Mouse (Mus musculus) limb, embryonic 12.5 days (tissue): ENCODE results near the gene Spg11. TPM values are rescaled to one million over a fixed set of nuclear protein-coding genes. Genes with fewer than 3 reads are reported as not detected.
"Not testable (repeated sequence)": the region's sequence is repeated elsewhere in the genome, so short reads cannot be mapped to it uniquely, and the experiment has no call there.

Experiments
- ATAC-seq: fragments of 200-750 bp; cut with Nextera tagmentation; 2 replicates; pipeline ENCODE4 v1.8.0; 2017; ENCODE audit warnings: low read depth, moderate TSS enrichment; ENCODE audit not compliant: insufficient number of reproducible peaks, insufficient read depth, low FRiP score, low TSS enrichment
- H3K27ac ChIP-seq: fragments of 300-500 bp; sonication (generic); 2 replicates; pipeline ENCODE4 v1.5.1; 2016; ENCODE audit warnings: mild to moderate bottlenecking, moderate library complexity
- H3K27me3 ChIP-seq: fragments of 300-500 bp; sonication (generic); 2 replicates; pipeline ENCODE4 v1.6.1; 2016; ENCODE audit warnings: mild to moderate bottlenecking, moderate library complexity
- H3K36me3 ChIP-seq: fragments of 300-500 bp; sonication (generic); 2 replicates; pipeline ENCODE4 v1.6.1; 2016; ENCODE audit warnings: mild to moderate bottlenecking, moderate library complexity
- H3K4me1 ChIP-seq: fragments of 300-500 bp; sonication (generic); replicated peaks from 2 replicates; pipeline ENCODE4 v1.6.1; 2016
- H3K4me2 ChIP-seq: fragments of 300-500 bp; sonication (generic); 2 replicates; pipeline ENCODE4 v1.6.1; 2016; ENCODE audit warnings: mild to moderate bottlenecking, moderate library complexity
- H3K4me3 ChIP-seq: fragments of 300-500 bp; sonication (generic); replicated peaks from 2 replicates; pipeline ENCODE4 v1.5.1; 2016; ENCODE audit warnings: mild to moderate bottlenecking
- H3K9ac ChIP-seq: fragments of 300-500 bp; sonication (generic); replicated peaks from 2 replicates; pipeline ENCODE4 v1.6.1; 2016; ENCODE audit warnings: mild to moderate bottlenecking, moderate library complexity
- H3K9me3 ChIP-seq: fragments of 300-500 bp; sonication (generic); 2 replicates; pipeline ENCODE4 v1.6.1; 2016; ENCODE audit warnings: mild to moderate bottlenecking, moderate library complexity
- WGBS: fragments of 180-500 bp; shearing (Covaris S2); methylation state at CpG from one replicate; pipeline ENCODE4 v1.1.7; 2016; 5-methylcytosine and 5-hydroxymethylcytosine counted together
- polyA plus RNA-seq: library from polyadenylated mRNA; unstranded; fragments of >200 nt; fragmentation: Nextera tagmentation; extraction: Ambion mirVana; gene quantifications from 2 replicates; pipeline ENCODE4 v1.2.1, GENCODE M21; 2016

Spg11 gene
- polyA plus RNA-seq, 1 experiment from 2014 or later: 12.1 TPM

DNA sequence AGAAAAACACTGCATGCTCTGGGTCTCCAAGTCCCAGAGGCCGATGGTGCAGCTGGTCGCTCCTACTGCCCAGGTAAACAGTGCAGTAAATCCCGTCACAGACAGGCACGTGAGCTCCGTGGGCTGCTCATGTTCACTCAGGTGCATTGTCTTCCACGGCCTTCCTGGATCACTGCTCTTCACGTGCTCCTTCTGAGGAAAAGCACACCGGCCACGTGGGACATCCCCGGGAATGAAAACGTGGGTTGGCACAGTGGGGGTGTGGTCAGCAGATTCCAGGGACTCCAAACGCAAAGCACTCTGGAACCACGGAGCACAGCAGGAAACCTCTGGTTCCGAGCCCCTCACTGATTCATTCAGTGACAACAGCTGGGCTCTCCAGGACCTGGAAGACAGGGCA, 10.1 kb downstream of the Spg11 start:
- no peak overlapping the region for H3K4me3 ChIP-seq
- H3K36me3 ChIP-seq: peaks cover 80% of the 10 kb centered on the region
- no peak for ATAC-seq
- H3K4me1 ChIP-seq: no peaks in the 10 kb centered on the region
- 82% methylated on average over 14 of the region's 14 CpGs for WGBS
- H3K4me2 ChIP-seq: no peak overlapping the region
- no peak overlapping the region for H3K27ac ChIP-seq
- H3K9ac ChIP-seq: no peak overlapping the region
- no peaks in the 10 kb centered on the region for H3K9me3 ChIP-seq
- H3K27me3 ChIP-seq: no peaks in the 10 kb centered on the region

DNA sequence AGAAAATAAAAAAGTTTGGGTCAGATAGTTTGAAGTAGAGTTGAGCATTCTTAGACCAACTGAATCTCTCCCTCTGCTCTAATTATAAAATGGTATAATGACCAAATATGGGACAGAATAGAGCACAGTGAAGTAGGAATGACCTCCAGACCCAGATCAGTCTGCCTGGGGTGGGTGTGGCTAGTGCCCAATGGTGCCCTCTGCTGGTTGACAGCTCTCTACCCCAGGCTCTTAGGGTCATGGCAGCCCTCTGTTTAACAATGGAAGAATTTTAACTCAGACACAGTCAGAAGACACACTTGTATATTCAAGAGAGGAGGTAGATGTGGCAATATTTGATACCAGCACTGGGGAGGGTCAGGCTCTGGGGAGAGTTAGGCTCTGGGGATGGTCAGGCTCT, 16.1 kb downstream of the Spg11 start:
- H3K27ac ChIP-seq: no peak overlapping the region
- no peak for ATAC-seq
- H3K4me3 ChIP-seq: no peak overlapping the region
- no peaks in the 10 kb centered on the region for H3K27me3 ChIP-seq
- H3K9ac ChIP-seq: no peak overlapping the region
- no peaks in the 10 kb centered on the region for H3K9me3 ChIP-seq
- peaks cover 88% of the 10 kb centered on the region for H3K36me3 ChIP-seq
- H3K4me2 ChIP-seq: no peak overlapping the region
- H3K4me1 ChIP-seq: no peaks in the 10 kb centered on the region

DNA sequence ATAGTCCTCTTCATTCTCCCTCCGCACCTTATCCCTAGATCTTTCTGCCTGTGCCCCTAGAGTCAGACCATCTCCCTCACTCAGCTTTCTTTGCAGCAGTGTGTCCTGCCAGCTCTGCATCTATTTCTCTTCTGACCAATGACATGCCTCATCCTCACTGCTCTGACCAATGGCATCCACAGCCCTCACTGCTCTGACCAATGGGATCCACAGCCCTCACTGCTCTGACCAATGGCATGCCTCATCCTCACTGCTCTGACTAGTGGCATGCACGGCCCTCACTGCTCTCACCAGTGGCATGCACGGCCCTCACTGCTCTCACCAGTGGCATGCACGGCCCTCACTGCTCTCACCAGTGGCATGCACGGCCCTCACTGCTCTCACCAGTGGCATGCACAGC, 20.5 kb downstream of the Spg11 start:
- peaks cover 90% of the 10 kb centered on the region for H3K36me3 ChIP-seq
- ATAC-seq, H3K9ac ChIP-seq, H3K4me2 ChIP-seq, H3K4me1 ChIP-seq, H3K27ac ChIP-seq, H3K4me3 ChIP-seq, H3K9me3 ChIP-seq, H3K27me3 ChIP-seq: not testable (repeated sequence)
- WGBS: 80% methylated on average over 5 of the region's 5 CpGs

DNA sequence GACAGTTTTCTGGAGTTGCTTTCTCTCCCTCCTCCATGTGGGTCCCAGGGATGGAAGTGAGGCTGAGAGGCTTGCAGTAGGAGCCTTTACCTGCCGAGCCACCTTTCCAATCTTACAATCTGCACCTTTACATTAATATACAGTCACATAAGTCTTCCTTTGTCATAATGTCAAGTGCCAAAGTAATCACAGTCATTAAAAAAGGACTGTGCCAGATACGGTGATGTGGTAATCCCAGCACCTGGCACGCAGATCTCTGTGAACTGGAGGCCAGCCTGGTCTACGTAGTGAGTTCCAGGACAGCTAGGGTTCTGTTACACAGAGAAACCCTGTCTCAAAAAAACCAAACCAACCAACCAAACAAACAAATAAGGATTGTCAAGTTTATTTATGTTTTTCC, 24.3 kb downstream of the Spg11 start:
- H3K36me3 ChIP-seq: peaks cover 89% of the 10 kb centered on the region
- no peaks in the 10 kb centered on the region for H3K27me3 ChIP-seq
- no peak overlapping the region for H3K9ac ChIP-seq
- WGBS: 86% methylated on average over 4 of the region's 4 CpGs
- no peak overlapping the region for H3K27ac ChIP-seq
- no peak overlapping the region for H3K4me2 ChIP-seq
- no peak for ATAC-seq
- H3K4me3 ChIP-seq: no peak overlapping the region
- H3K9me3 ChIP-seq: no peaks in the 10 kb centered on the region
- H3K4me1 ChIP-seq: no peaks in the 10 kb centered on the region

DNA sequence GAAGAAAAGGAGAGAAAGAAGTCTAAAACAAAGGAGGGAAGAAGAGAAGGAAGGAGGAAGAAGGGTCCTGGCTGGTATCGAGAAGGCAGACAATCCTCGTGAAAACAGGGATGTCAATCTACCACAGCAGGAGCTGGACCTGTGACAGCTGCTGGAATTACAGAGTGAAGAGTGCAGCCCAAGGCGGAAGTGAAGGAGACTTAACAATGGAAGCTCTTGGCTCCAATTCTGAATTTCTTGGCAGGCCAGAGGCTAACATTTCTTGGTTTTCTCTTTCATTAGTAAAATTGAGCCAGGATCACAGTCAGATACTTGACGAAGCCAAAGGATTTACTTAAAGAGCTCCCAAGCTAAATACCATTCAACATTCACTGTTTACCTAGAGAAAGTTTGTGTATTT, 31.7 kb downstream of the Spg11 start:
- Histone ChIP-seq H3K4me3 (no peak overlapping the region), H3K4me1 (peaks cover 4% of the 10 kb centered on the region), H3K27ac (no peak overlapping the region), H3K9me3 (no peaks in the 10 kb centered on the region), H3K9ac (no peak overlapping the region), H3K27me3 (no peaks in the 10 kb centered on the region), H3K36me3 (peaks cover 84% of the 10 kb centered on the region), H3K4me2 (no peak overlapping the region)
- WGBS: 86% methylated on average over 4 of the region's 4 CpGs
- ATAC-seq: no peak

DNA sequence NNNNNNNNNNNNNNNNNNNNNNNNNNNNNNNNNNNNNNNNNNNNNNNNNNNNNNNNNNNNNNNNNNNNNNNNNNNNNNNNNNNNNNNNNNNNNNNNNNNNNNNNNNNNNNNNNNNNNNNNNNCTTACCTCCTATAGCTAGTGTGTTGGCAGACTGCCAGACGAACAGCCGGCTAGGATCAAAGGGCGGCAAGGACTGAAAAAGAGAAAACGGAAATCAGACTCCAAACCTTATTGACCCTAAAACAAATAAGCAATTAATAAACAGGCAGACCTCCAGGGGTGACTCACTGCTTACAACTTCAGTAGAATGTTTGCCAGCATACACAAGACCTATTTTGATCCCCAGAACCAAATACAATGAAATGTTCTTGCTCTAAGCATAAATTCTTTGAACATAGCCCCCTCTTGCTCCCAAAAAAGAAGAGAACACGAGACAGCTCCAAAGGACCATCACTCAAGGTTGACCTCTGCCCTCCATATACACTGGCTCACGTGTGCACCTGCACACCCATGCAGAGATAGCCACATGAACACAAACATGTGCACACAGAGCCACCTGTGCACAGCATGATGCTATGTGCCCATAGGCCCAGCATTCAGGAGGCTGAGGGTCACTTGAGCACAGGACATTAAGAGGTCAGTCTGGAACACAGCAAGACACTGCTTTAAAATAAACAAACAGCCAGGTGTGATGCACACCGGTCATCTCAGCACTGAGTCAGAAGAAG, 36.3 kb downstream of the Spg11 start:
- H3K4me1 ChIP-seq: peaks cover 4% of the 10 kb centered on the region
- H3K4me2 ChIP-seq: no peak overlapping the region
- H3K36me3 ChIP-seq: peaks cover 80% of the 10 kb centered on the region
- no peak overlapping the region for H3K9ac ChIP-seq
- no peaks in the 10 kb centered on the region for H3K27me3 ChIP-seq
- ATAC-seq: peak; percentile 58
- no peak overlapping the region for H3K27ac ChIP-seq
- H3K9me3 ChIP-seq: no peaks in the 10 kb centered on the region
- no peak overlapping the region for H3K4me3 ChIP-seq
- 35% methylated on average over 7 of the region's 7 CpGs for WGBS

DNA sequence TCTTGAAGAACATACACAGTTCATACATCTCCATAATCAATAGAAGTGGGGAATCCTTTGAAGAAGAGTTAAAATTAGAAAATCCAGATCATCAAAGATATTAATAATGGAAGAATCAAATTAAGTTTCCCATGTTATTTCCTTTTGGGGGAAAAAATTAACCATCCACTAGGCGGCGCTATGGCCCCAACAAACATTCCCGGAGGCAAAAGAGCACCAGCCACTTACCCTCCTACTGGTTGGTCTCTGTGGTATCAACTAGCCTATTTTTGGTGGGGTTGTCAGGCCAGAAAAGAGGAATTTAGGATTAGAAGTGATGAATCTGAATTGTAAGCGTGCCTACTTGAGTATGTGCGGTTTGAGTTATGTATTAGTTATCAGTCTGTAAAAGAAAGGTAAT, 48.3 kb downstream of the Spg11 start:
- Histone ChIP-seq H3K4me1 (no peaks in the 10 kb centered on the region), H3K36me3 (peaks cover 64% of the 10 kb centered on the region), H3K27ac (no peak overlapping the region), H3K27me3 (no peaks in the 10 kb centered on the region), H3K4me3 (no peak overlapping the region), H3K4me2 (no peak overlapping the region), H3K9me3 (no peaks in the 10 kb centered on the region), H3K9ac (no peak overlapping the region)
- ATAC-seq: no peak
- 42% methylated on average over 5 of the region's 5 CpGs for WGBS

DNA sequence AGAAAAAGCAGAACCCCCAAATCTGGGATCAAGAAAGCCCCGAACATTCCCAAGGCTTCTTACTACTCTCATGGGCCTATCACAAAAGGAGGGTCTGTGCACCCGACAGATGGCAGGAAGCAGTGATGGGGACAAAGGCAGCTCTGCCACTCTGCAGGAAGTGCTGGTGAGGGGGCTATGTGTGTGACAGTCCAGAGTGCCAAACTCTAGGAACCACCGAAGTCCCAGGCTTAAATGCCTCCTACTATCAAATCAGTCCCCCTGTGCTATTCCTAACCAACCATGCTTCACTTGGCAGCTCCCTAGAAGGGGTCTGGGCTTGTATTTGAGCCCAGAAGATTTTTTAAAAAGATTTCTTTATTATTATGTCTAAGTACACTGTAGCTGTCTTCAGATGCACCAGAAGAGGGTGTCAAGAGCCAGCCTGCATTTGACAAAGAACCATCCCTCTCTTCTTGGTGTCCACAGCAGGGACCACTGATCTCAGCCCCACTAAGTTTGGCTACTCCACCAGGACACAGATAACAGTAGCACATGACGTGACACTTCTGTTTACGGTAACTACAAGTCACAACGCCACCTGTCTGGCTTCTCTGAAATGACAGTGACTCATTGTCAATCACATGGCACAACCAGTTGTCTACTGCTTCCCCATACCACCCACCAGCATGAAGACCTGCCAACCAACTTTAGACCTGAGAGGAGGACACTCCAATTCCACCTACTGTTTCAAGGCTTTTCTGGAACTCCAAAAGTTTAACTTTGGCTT, 48.9 kb downstream of the Spg11 start:
- no peak overlapping the region for H3K9ac ChIP-seq
- no peaks in the 10 kb centered on the region for H3K4me1 ChIP-seq
- no peaks in the 10 kb centered on the region for H3K9me3 ChIP-seq
- WGBS: 92% methylated on average over 6 of the region's 6 CpGs
- H3K4me3 ChIP-seq: no peak overlapping the region
- no peak for ATAC-seq
- peaks cover 64% of the 10 kb centered on the region for H3K36me3 ChIP-seq
- no peaks in the 10 kb centered on the region for H3K27me3 ChIP-seq
- no peak overlapping the region for H3K27ac ChIP-seq
- no peak overlapping the region for H3K4me2 ChIP-seq

DNA sequence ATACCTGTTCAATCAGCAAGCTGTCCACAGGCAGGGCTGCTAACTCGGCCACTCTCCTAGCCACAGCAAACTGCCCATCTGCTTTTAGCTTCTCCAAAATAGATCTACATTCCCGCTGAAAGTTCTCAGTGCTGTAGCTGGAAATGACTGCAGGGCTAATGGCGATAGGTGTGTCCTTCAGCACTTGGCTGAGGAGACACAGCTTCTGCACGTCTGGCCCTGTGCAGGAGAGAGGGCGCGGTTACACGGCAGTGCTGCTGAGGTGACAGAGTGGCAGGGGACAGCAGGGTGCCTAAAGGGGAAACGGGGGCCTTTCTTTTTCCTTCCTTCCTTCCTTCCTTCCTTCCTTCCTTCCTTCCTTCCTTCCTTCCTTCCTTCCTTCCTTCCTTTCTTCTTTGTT, 51.9 kb downstream of the Spg11 start:
- no peak for ATAC-seq
- WGBS: 61% methylated on average over 8 of the region's 8 CpGs

DNA sequence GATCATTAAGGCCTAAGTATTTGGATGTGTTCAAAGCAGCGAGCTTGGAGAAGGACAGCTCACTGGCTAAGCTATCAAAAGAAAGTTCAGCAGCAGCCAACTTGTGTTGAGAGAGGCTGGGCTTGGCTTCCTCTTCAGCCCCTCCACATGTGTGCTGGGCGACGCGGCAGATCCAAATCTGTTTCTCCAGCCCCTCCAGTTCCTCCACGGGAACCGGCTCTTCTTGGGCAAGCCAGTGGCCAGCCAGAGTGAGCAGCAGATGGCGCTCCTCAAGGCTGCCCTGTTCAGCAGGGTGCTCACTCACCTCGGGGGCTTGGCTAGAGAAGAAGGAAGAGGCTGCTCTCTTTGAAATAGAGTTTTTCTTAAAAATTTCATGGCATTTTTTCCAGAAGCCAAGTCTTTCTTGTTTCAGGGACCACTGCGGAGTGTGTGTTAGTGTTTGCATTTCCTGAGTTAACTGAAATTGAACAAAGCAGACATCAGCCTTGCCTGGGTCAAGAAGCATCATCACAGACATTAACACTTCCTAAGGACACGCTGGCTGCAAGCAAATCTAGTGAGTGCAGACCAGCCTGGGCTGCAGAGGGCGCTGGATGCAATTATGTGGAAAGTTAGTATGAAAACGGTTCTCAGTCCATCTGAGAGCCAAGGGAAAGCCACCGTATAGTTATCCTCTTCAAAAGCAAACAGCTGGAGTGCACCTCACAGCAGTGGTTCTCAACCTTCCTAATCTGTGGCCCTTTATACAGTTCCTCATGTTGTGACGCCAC, 52.8 kb downstream of the Spg11 start:
- no peak overlapping the region for H3K4me3 ChIP-seq
- no peak overlapping the region for H3K4me2 ChIP-seq
- no peaks in the 10 kb centered on the region for H3K9me3 ChIP-seq
- H3K36me3 ChIP-seq: peaks cover 59% of the 10 kb centered on the region
- H3K27ac ChIP-seq: no peak overlapping the region
- no peak for ATAC-seq
- H3K4me1 ChIP-seq: no peaks in the 10 kb centered on the region
- H3K9ac ChIP-seq: no peak overlapping the region
- no peaks in the 10 kb centered on the region for H3K27me3 ChIP-seq
- 48% methylated on average over 14 of the region's 14 CpGs for WGBS

More for the DNA sequence above, 51.9 kb downstream of the Spg11 start:
- Histone ChIP-seq H3K4me3 (no peak overlapping the region), H3K36me3 (peaks cover 62% of the 10 kb centered on the region), H3K9me3 (no peaks in the 10 kb centered on the region), H3K27me3 (no peaks in the 10 kb centered on the region), H3K9ac (no peak overlapping the region), H3K4me1 (no peaks in the 10 kb centered on the region), H3K4me2 (no peak overlapping the region), H3K27ac (no peak overlapping the region)

DNA sequence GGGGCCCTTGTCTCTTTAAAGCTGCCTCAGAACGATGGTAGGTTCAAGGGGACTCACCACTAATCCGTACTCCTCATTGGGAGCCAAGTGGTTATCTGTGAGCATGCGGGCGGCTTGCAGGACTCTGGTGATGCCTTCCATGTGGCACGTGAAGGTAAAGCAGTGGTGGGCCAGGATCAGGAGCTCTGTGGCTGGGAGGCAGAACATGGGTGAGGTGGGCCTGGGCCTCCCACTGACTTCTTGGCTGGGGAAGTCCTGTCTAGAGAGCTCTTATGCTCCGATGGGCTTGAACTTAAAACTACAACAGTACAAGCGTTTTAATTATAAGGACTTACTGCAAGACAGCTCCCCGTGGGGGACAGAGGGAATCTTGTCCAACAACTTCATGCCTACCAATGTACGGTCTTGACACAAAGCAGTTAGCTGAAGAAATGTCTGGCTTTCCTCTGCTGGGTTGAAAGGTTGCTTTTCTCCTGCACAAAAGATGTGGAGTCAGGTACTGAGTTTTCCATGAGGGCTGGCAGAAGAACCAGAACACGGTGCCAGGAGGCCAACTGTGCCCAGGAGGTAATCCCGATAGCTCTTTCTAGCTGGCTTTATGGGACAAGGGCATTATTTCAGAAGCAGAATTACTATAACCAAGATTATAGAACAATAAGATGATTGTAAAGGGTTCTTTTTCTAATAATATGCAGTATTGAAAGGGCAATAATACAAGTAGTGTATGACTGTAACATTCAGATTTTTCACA, 58.6 kb downstream of the Spg11 start:
- peaks cover 63% of the 10 kb centered on the region for H3K36me3 ChIP-seq

More for the DNA sequence above, 58.6 kb downstream of the Spg11 start:
- Histone ChIP-seq H3K4me2 (no peak overlapping the region), H3K27ac (no peak overlapping the region), H3K4me1 (no peaks in the 10 kb centered on the region), H3K27me3 (no peaks in the 10 kb centered on the region), H3K9me3 (no peaks in the 10 kb centered on the region), H3K4me3 (no peak overlapping the region), H3K9ac (no peak overlapping the region)
- no peak for ATAC-seq
- WGBS: 93% methylated on average over 11 of the region's 11 CpGs
